Mouse (Mus musculus): Measurements from ENCODE around the gene Kcnh1.

- TF ChIP-seq CTCF (IDR thresholded peaks at IDR 0.05; ENCODE audit: low read depth) (no peak), EP300 (IDR thresholded peaks at IDR 0.05; ENCODE audit: low read depth) (no peak)
These were observed 225.8 kb downstream of the Kcnh1 start for GRCm38 (mm10) chr1:192416241-192416821.

Data from liver, embryonic 14.5 days (tissue).